Mouse (Mus musculus): ENCODE data around the gene Pard3b.

Gene Pard3b

DNA sequence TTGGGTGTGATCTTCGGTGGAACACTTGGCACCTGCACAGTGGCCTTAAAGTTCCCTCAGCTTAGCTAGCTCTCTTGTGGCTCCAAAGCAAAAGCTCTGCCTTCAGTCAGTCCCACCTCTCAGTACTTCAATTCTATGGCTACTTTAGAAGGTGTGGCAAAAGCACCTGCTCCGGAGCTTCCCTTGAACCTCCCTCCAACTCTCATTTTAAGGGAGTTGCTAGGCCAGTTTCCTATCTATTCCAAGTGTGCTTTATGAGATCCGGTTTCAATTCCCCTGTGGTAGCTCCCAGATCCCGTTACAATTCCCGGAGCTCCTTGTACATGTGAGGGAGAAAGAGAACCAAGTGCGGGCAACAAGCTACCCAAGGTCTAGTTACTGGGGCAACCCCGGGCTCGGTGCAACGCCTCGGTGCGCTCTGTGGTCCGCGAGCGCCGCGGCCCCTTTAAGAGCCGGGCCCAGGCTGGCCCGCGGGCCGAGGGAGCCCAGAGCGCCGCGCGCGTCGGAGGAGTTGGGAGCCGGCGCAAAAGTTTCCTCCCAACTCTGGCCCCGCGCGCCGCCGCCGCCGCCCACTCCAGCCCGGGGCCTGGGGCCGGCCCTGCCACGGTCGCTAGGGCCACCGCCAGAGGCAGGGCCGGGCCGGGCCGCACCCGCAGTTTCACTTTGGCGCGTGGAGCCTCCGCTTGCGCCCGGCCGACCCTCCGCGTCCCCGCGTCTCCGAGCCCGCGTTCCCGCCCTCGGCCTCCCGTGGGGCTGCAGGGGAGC is at the start of gene Pard3b:
Gene Pard3b, plus strand, starts transcription at position 478 of the 765 bp plus-strand sequence.
- ATAC-seq (ENCODE audit: insufficient number of reproducible peaks, low FRiP score, low TSS enrichment), result peak; percentile 57

GRCm38 (mm10) chr1:61616176-61616575 is 22.4 kb upstream of the Pard3b start:
- ATAC-seq (ENCODE audit: insufficient number of reproducible peaks, low FRiP score, low TSS enrichment), result no peak

GRCm38 (mm10) chr1:61620651-61621050 is 18.0 kb upstream of the Pard3b start:
- no peak for ATAC-seq (ENCODE audit: insufficient number of reproducible peaks, low FRiP score, low TSS enrichment)

DNA sequence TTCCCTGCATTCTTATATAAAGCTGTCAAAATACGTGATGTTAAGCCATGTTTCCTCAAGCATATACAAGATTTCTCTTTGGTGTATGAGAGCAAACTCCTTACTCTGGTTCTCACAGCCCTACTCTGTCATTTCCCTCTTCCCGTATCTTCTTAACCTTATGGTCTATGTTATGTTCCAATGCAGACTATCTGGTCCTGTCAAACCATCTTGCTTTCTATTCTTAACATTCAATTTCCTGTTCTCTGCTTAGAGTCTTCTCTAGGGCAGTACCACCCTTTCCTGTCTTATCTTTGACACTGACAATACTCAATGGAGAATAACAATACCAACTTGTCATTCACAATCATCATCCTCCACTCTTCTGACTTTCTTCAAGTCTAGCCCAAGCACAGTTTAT is 8.8 kb upstream of the Pard3b start:
- ATAC-seq (ENCODE audit: insufficient number of reproducible peaks, low FRiP score, low TSS enrichment), result no peak

DNA sequence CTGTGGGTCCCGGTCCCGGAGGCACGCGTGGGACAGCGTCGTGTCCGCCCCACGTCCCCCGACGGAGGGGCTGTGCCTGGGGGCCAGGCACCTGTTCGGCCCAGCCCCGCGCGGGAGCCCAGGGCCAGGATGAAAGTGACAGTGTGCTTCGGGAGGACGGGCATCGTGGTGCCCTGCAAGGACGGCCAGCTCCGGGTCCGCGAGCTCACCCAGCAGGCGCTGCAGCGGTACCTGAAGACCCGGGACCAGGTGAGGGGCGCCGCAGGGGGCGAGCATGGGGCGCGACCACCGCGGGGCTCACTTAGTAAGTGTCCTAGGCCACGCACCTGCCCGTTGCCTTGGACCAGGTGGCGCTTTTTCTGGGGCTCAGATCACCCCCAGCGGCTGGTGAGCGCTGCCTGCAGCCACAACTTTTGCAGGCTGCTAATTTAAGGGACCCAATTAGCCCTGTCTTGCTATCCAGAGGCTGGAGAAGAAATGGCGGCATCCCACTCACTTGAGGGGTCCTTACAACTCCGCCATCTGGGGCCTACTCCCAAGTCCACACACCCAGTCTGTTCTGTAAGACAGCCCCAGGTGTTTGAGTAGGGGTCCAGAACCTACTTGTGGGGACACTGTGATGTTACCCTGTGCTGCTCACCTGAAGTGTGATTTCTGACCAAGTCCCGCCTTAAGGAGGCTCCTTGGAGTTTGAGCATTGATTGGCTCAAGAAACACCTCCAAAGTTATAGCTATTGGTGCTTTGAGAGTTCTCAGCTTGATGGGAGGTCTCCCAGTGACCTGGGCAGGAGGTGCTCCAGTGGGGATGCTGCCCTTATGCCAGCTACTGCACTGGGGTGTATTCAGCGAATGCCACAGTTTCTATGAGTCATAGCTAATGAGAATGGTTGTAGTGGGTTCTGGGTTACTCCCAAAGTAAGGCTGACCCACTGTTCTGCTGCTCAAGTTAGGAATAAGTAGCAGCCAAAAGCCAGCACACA is 780 bp downstream of the Pard3b start:
- ATAC-seq (ENCODE audit: insufficient number of reproducible peaks, low FRiP score, low TSS enrichment), result peak; percentile 16; the same call in 1 of the 2 replicates

- ATAC-seq (ENCODE audit: insufficient number of reproducible peaks, low FRiP score, low TSS enrichment), result no peak
Observed at GRCm38 (mm10) chr1:61641880-61642279, 3.3 kb downstream of the Pard3b start.

DNA sequence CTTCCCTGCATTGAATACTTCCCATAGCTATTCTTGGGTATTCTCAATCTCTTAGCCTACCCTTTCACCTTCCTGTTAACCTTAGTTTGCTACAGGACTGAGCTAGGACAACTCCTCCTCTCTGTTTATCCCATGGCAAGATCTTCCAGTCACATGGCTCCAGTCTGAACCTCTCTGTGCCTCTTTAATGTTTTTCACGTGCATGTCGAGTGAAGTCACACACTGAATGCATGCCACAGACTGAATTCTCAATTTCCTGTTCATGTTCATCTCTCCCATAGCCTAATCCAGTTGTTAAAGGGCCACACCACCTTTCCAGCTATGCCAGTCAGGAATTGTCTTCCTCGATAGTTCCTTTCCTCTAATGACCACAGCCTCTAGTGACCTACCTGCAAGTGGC is 6.4 kb downstream of the Pard3b start:
- no peak for ATAC-seq (ENCODE audit: insufficient number of reproducible peaks, low FRiP score, low TSS enrichment)

GRCm38 (mm10) chr1:61649964-61650363 is 11.3 kb downstream of the Pard3b start:
- no peak for ATAC-seq (ENCODE audit: insufficient number of reproducible peaks, low FRiP score, low TSS enrichment)

DNA sequence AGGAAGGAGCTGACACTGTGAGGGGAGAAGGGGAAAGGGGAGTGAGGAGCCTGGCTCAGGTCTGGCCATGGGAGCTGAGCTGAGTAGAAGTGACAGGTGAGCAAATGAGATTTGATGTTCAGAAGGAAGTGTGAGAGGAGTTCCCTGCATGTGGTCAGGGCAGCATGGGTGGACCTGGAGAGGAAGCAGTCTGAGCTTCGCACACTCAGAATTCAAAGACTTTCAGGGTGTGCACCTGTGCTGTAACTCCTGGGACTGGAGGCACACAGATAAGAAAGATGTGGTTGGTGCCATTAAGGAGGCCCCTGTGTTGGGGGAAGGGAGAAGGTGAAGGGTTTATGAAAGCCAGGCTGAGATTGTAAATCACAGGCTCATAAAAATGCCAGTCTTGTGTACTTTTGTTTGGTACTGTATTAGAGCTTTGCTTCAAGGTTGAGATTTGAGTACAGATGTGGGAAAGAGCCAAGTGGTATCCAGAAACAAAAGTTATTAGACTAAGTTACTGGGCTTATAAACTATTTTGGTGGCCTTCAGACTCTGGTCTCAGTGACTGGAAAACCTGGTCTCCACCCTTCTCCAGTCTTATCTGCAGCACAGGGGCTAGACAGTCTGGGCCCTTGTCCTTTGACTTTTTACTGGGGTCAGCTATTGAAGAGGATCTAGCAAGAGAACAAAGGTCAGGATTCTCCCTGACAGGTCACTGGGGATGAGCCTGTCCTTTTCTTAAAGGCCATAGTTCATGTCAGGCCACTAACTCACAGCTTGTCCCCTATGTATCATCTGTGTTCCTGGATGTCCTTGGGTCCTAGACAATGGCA is 13.0 kb downstream of the Pard3b start:
- ATAC-seq (ENCODE audit: insufficient number of reproducible peaks, low FRiP score, low TSS enrichment), result no peak

DNA sequence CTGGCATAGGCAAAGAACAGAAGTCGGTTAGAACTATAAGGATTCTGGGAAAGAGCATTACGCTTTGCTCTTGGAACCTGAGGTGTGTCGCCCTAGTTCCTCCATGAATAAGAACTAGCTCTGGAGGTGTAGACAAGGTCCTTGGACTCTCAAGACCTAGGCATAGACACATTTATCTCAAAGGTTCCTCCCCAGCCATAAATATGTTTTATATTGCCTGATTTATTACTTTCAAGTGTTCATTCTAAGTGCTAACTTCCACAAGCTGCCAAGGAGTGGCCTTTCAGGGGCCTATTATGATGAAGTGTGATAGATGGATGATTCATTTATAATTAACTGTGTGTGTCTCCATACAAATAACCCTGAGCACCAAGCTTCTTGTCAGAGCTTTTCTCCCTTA is 19.1 kb downstream of the Pard3b start:
- ATAC-seq (ENCODE audit: insufficient number of reproducible peaks, low FRiP score, low TSS enrichment), result no peak

DNA sequence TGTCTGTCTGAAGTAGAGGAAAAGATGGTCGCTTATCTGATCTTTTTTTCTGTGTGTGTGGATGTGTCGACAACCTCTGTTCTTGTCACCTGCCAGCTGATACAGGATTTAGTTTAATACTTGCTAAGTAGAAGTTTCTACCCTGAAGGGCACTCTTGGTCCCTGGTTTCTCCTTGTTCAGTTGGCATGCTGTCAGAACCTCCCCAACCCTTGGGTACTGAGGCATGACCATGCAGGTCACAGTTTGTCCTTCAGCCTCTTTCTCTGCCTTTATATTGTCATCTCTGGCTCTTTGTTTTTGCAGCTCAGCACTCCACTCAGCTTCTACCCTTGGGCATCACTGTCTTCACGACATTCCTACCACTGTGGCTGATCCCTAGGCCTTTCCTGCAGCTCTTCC is 21.3 kb downstream of the Pard3b start:
- no peak for ATAC-seq (ENCODE audit: insufficient number of reproducible peaks, low FRiP score, low TSS enrichment)

DNA sequence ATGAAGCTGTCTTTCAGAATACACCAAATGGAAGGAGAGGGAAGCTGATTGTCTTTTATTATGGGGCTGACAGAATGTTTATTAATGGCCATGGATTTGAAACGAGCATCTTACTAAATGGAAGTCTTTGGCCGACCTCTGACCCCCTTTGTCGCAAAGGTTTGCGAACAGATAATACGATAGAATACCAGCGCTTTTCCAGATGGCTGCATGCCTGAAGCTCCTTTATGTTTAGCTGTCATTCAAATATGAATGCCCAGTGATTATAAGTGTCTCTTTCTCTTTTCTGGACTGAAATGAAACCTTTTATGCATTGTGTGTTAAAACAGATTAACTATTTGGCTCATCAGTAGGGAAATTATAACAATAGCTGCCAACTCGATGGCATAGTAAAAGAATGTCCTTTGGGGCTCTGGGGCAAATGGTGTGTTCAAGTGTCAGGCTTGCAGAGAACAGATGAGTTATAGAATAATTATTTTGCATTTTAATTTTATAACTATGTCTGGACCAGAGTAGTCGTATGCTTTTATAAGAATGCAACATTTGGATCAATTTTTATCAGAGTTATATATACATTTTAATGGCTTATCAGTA is 46.7 kb downstream of the Pard3b start:
- no peak for ATAC-seq (ENCODE audit: insufficient number of reproducible peaks, low FRiP score, low TSS enrichment)

DNA sequence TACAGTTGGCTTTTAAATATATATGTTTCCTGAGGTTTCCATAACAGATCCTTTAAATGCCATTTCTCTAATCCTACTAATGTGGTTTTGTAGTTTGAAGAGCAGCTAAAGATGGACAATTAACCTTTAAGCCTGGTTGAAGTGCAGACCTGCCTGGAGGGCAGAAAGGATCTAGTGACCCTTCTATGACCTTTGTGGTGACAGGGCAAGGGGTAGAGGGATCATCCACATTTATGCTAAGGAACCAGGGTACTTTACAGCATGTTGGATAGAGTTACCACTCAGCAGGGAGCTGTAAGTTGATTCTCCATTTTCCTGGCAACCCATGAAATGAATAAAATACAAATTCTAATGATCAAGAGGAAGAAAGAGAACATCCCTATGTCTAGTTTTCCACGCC is 47.3 kb downstream of the Pard3b start:
- ATAC-seq (ENCODE audit: insufficient number of reproducible peaks, low FRiP score, low TSS enrichment), result no peak

- no peak for ATAC-seq (ENCODE audit: insufficient number of reproducible peaks, low FRiP score, low TSS enrichment)
Observed at GRCm38 (mm10) chr1:61688301-61688700, 49.7 kb downstream of the Pard3b start.

DNA sequence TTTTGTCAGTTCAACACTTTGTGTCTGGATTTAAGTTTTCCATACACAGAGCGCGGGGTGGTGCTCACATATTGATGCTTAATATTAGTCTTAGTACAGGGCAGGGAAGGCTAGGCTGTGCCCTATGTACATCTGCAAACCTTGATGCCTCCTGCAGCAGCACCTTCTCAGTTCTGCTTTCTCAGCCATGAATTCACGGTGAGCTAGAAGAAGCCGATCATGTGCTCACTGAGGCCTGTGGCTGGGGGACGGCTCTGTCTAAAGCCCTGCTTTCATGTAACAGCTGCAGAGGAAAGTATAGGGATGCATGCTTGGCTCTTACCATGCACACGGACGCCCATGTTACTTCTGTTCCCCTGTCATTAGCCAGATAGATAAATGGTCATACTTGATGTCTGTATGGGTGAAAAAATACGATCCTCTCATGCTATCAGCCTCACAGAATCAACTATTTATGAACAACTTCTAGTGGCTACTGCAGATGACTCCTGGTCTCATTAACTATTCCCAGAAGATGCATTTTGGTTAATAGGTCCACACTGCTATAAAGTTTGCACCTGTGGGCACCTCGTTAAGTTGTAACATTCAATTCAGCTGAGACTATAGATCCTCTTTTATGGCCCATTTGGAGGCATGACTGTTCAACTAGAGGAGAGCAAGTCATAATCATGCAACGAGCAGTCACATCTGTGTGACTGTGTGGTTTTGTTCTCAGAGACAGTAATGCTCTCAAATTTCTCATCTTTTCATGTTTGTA is 60.0 kb downstream of the Pard3b start:
- ATAC-seq (ENCODE audit: insufficient number of reproducible peaks, low FRiP score, low TSS enrichment), result no peak

DNA sequence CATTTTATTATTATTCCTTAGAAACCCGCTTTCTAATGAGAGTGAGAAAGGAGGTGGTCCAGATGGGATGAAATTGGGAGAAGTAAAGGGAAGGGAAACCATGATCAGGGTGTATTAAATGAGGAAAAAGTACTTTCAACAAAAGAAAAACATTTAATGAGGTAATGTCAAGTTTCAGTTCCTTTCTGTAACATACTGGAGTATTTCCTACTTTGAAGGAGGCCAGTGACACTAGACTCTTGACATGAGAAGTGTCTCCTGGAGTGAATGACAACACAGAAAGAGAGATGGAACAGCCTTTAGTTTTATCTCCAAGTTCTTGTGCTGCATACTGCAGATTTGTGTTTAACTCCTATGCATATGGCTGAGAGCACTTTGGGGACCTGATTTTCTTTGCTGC is 71.2 kb downstream of the Pard3b start:
- ATAC-seq (ENCODE audit: insufficient number of reproducible peaks, low FRiP score, low TSS enrichment), result no peak

DNA sequence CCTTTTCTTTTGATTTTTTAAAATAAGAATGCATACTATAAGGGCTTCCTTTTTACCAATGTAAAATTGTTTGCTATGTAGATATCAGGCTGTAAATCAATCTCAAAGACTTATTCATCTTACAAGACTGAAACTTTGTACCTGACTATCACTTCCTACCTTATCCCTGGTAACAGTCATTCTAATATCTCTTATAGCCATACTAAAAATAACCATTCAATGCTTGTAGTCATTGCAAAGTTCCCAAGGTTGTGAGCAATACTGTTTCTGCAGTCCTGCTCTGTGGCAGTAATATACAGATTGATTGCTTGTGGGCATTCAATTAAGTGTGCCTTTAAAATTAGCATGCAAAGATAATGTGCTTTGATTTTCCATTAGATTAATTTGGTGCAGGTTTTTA is 72.9 kb downstream of the Pard3b start:
- ATAC-seq (ENCODE audit: insufficient number of reproducible peaks, low FRiP score, low TSS enrichment), result no peak

DNA sequence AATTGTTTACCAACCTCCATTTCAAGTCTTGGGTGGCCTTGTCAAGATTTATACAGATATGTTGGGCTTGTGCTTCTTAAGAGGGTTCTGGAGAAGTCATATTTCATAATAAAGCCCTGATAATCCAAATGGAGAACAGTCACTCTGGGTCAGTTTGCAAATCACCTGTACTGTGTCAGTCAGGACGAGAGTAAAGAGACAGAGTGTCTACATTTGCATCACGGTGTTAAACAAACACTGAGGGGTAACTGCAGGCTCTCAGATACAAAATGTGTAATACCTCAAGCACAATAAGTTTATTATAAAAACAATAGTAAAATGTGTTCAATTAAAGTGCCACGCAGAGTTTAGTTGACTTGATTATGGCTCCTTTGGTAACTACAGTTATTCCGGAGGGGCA is 91.0 kb downstream of the Pard3b start:
- no peak for ATAC-seq (ENCODE audit: insufficient number of reproducible peaks, low FRiP score, low TSS enrichment)

DNA sequence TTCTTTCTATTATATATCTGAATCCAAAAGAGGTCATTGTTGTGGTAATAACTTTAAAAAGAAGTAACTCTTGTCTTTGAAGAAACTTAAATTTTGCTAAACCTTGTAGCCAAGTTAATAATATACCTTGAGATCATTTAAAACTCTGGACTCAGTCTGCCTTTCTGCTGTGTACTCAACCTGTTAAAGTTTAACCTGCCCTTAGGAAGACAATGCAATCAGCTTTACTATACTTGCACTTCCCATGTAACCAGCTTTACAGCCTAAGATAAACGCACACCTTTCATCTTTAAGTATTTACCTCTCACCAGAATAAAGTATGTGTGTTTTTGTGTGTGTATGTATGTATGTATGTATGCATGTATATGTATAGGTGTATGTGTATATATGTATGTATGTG is 97.9 kb downstream of the Pard3b start:
- ATAC-seq (ENCODE audit: insufficient number of reproducible peaks, low FRiP score, low TSS enrichment), result no peak

Measured in cerebellum, adult (tissue).